ENCODE assay signal across 8 mouse cellular contexts in the genomic region with DNA sequence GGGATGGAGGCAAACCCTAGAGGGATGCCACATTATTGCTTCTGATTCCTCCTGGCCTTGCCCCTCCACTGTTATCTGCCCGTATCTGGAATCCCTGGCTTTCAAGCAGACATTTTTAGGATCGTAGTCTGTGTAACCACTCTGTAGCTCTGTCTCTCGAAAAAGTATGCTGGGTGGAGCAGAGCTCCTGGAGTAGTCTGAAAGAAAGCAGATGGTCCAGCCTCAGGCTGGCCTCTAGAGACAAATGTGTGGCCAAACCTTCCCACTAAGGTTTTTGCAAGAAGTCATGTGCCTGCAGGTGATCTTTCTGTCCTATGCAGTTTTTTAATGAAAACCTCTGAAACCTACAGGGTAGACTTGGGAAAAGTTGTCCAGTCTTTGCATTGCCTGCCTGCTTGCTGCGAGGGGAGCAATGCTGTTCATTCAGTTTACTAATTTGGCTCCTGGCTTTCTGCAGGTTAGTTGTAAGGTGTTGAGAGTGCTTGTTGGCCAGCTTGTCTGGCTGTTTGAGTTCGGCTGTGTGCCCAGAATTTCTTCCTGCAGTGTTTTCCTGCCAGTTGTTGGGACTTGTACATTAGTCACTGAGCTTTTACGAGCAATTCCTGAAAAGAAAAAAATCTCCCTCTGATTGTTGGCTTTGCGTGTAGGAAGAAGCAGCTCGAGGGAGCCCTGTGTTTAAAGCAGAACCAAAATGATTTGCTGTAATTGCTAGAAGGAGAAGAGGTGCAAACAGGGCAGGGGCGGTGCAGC. TPM values are rescaled to one million over a fixed set of nuclear protein-coding genes. Genes with fewer than 3 reads are reported as not detected.
DNase-seq lines count a peak whose midpoint lies in the region; ATAC-seq and TF ChIP-seq lines count a peak whose summit lies in the region.

No protein-coding gene starts in this region.

- no peak for TF ChIP-seq CTCF in stomach, postnatal 0 days (IDR thresholded peaks at IDR 0.05; ENCODE audit: low read depth)

- peak; percentile 36 to 69 for DNase-seq in frontal cortex, postnatal 36 days (ENCODE audit: low spot score in 2 of 2)
- DNase-seq in frontal cortex, postnatal 25 days (ENCODE audit: low spot score in 2 of 2) = no peak
- peak; percentile 83 for DNase-seq in adipocyte (ENCODE audit: low spot score)
- peak; percentile 87 for DNase-seq in gonadal fat pad, adult 2 months (ENCODE audit: low read depth)
- peak; percentile 48 for DNase-seq in stomach, postnatal 0 days (ENCODE audit: low spot score)

- peaks cover 25% of the 10 kb centered on the region for H3K4me1 ChIP-seq in kidney, embryonic 14.5 days (ENCODE audit: control insufficient read depth, insufficient read depth, low read length)
- H3K4me1 ChIP-seq in lung, embryonic 16.5 days (replicated peaks; ENCODE audit: control insufficient read depth, insufficient read depth, low read length) = peaks cover 42% of the 10 kb centered on the region
- peaks cover 14% of the 10 kb centered on the region for H3K4me1 ChIP-seq in stomach, postnatal 0 days (replicated peaks; ENCODE audit: control insufficient read depth, insufficient read depth)

- H3K36me3 ChIP-seq in kidney, embryonic 14.5 days (ENCODE audit: control insufficient read depth, insufficient read depth, low read length) = no peaks in the 10 kb centered on the region
- no peaks in the 10 kb centered on the region for H3K36me3 ChIP-seq in lung, embryonic 16.5 days (ENCODE audit: control insufficient read depth, insufficient read depth, low read length)
- H3K36me3 ChIP-seq in stomach, postnatal 0 days (ENCODE audit: control insufficient read depth, insufficient read depth, low read length) = no peaks in the 10 kb centered on the region

- no peaks in the 10 kb centered on the region for H3K9me3 ChIP-seq in kidney, embryonic 14.5 days (ENCODE audit: control insufficient read depth, low read length)
- H3K9me3 ChIP-seq in lung, embryonic 16.5 days (ENCODE audit: control insufficient read depth, low read length) = no peaks in the 10 kb centered on the region
- no peaks in the 10 kb centered on the region for H3K9me3 ChIP-seq in stomach, postnatal 0 days (ENCODE audit: control insufficient read depth, low read length)

- H3K9ac ChIP-seq in kidney, embryonic 14.5 days (ENCODE audit: low read depth, low read length) = peak overlapping the region; percentile 85; the same call in 1 of the 2 replicates
- peak overlapping the region; percentile 91 for H3K9ac ChIP-seq in lung, embryonic 16.5 days (ENCODE audit: low read length)
- H3K9ac ChIP-seq in stomach, postnatal 0 days (ENCODE audit: low read length) = peak overlapping the region; percentile 97

- peak overlapping the region; percentile 95 for H3K4me2 ChIP-seq in kidney, embryonic 14.5 days (replicated peaks; ENCODE audit: low read depth, low read length)
- H3K4me2 ChIP-seq in lung, embryonic 16.5 days (ENCODE audit: low read depth, low read length) = peak overlapping the region; percentile 72
- H3K4me2 ChIP-seq in stomach, postnatal 0 days (replicated peaks; ENCODE audit: low read depth) = peak overlapping the region; percentile 98

- H3K27me3 ChIP-seq in kidney, embryonic 14.5 days (ENCODE audit: control insufficient read depth, insufficient read depth, low read length) = no peaks in the 10 kb centered on the region
- no peaks in the 10 kb centered on the region for H3K27me3 ChIP-seq in lung, embryonic 16.5 days (ENCODE audit: control insufficient read depth, insufficient read depth, low read depth, low read length)
- no peaks in the 10 kb centered on the region for H3K27me3 ChIP-seq in stomach, postnatal 0 days (ENCODE audit: control insufficient read depth, insufficient read depth, low read length)

- 38% methylated on average over 9 of the region's 9 CpGs for WGBS in kidney, embryonic 14.5 days
- 21% methylated on average over 9 of the region's 9 CpGs for WGBS in lung, embryonic 16.5 days
- 13% methylated on average over 9 of the region's 9 CpGs for WGBS in stomach, postnatal 0 days

- peak; percentile 26 for TF ChIP-seq EP300 in stomach, postnatal 0 days (optimal IDR thresholded peaks at IDR 0.05)

- no peak for ATAC-seq in kidney, embryonic 14.5 days (ENCODE audit: low FRiP score, low TSS enrichment)
- no peak for ATAC-seq in lung, embryonic 16.5 days (ENCODE audit: low read depth)
- ATAC-seq in stomach, postnatal 0 days (ENCODE audit: low FRiP score, low TSS enrichment) = no peak
- no peak for ATAC-seq in activated CD4-positive, CD25-positive, alpha-beta regulatory T cell, adult 4 months

- H3K4me3 ChIP-seq in kidney, embryonic 14.5 days (ENCODE audit: low read length) = peak overlapping the region; percentile 87
- peak overlapping the region; percentile 86 for H3K4me3 ChIP-seq in lung, embryonic 16.5 days (ENCODE audit: low read length)
- peak overlapping the region; percentile 97 for H3K4me3 ChIP-seq in stomach, postnatal 0 days (ENCODE audit: low read depth, low read length)

- no peak overlapping the region for H3K27ac ChIP-seq in kidney, embryonic 14.5 days (ENCODE audit: low read depth, low read length)
- peak overlapping the region; percentile 74 for H3K27ac ChIP-seq in lung, embryonic 16.5 days (ENCODE audit: low read length)
- peak overlapping the region; percentile 97 for H3K27ac ChIP-seq in stomach, postnatal 0 days (replicated peaks)

RNA-seq across cellular contexts. Expression of a gene that starts 1.7 kb away (rescaled TPM):
- polyA plus RNA-seq in gonadal fat pad, adult 2 months (2012; rRNA removed) = 2.6 and 3.4 TPM in 2 replicates
- 4.0 and 4.3 TPM in 2 replicates for polyA plus RNA-seq in kidney, embryonic 14.5 days (2014; fragmentation: Nextera tagmentation; extraction: Ambion mirVana)
- polyA plus RNA-seq in lung, embryonic 16.5 days (2015; fragmentation: Nextera tagmentation; extraction: Ambion mirVana) = 4.1 and 4.5 TPM in 2 replicates
- 2.1 and 2.4 TPM in 2 replicates for polyA plus RNA-seq in stomach, postnatal 0 days (2015; fragmentation: Nextera tagmentation; extraction: Ambion mirVana)
- polyA plus RNA-seq in activated CD4-positive, CD25-positive, alpha-beta regulatory T cell, adult 4 months (2017; shearing (Covaris generic)) = 1 to 10 TPM in 1 of 2 experiments, under 1 TPM in 1; 0.83 to 1.1 TPM

RNA-seq across cellular contexts. Expression of a gene that starts 26.7 kb away (rescaled TPM):
- 0.36 and 0.88 TPM in 2 replicates for polyA plus RNA-seq in gonadal fat pad, adult 2 months (2012; rRNA removed)
- 0.27 and 0.37 TPM in 2 replicates for polyA plus RNA-seq in kidney, embryonic 14.5 days (2014; fragmentation: Nextera tagmentation; extraction: Ambion mirVana)
- 0.16 and 0.20 TPM in 2 replicates for polyA plus RNA-seq in lung, embryonic 16.5 days (2015; fragmentation: Nextera tagmentation; extraction: Ambion mirVana)
- polyA plus RNA-seq in stomach, postnatal 0 days (2015; fragmentation: Nextera tagmentation; extraction: Ambion mirVana) = 0.18 TPM in 2 replicates
- polyA plus RNA-seq in activated CD4-positive, CD25-positive, alpha-beta regulatory T cell, adult 4 months (2017; shearing (Covaris generic)) = not detected

RNA-seq across cellular contexts. Expression of a gene that starts 32.6 kb away (rescaled TPM):
- 48.4 and 51.4 TPM in 2 replicates for polyA plus RNA-seq in gonadal fat pad, adult 2 months (2012; rRNA removed)
- polyA plus RNA-seq in kidney, embryonic 14.5 days (2014; fragmentation: Nextera tagmentation; extraction: Ambion mirVana) = 376 and 405 TPM in 2 replicates
- polyA plus RNA-seq in lung, embryonic 16.5 days (2015; fragmentation: Nextera tagmentation; extraction: Ambion mirVana) = 330 and 339 TPM in 2 replicates
- 276 and 278 TPM in 2 replicates for polyA plus RNA-seq in stomach, postnatal 0 days (2015; fragmentation: Nextera tagmentation; extraction: Ambion mirVana)
- 100 to 1,000 TPM; 300 to 366 TPM for polyA plus RNA-seq in activated CD4-positive, CD25-positive, alpha-beta regulatory T cell, adult 4 months (2017; shearing (Covaris generic))

RNA-seq across cellular contexts. Expression of a gene that starts 40.8 kb away (rescaled TPM):
- 15.6 and 23.2 TPM in 2 replicates for polyA plus RNA-seq in gonadal fat pad, adult 2 months (2012; rRNA removed)
- polyA plus RNA-seq in kidney, embryonic 14.5 days (2014; fragmentation: Nextera tagmentation; extraction: Ambion mirVana) = 10.2 and 11.1 TPM in 2 replicates
- 8.5 and 9.7 TPM in 2 replicates for polyA plus RNA-seq in lung, embryonic 16.5 days (2015; fragmentation: Nextera tagmentation; extraction: Ambion mirVana)
- polyA plus RNA-seq in stomach, postnatal 0 days (2015; fragmentation: Nextera tagmentation; extraction: Ambion mirVana) = 8.8 and 10.6 TPM in 2 replicates
- polyA plus RNA-seq in activated CD4-positive, CD25-positive, alpha-beta regulatory T cell, adult 4 months (2017; shearing (Covaris generic)) = 10 to 100 TPM; 30.6 to 32.6 TPM

Comparison
In these comparisons a context has a peak if more than half of its experiments do, and no peak if none do; other contexts are left out.
1. DNase-seq: peak in frontal cortex, postnatal 36 days (2 of 2), adipocyte (single experiment), gonadal fat pad, adult 2 months (single experiment) and stomach, postnatal 0 days (single experiment); none in frontal cortex, postnatal 25 days (0 of 2).
2. Peak in every context shown above with its lines, with median percentiles within 50 percentile points of each other: H3K4me2 ChIP-seq, H3K4me3 ChIP-seq and H3K9ac ChIP-seq.